Mouse (Mus musculus) urinary bladder, adult 18-20 months (tissue): ENCODE measurements around the gene Lix1.

Experiments
- DNase-seq, 2 experiments: peaks; one replicate each; pipeline ENCODE4 v3.0.0; 2022; ENCODE audit warnings: low spot score in 2 of 2, mixed read lengths in 2 of 2

The Lix1 gene

GRCm38 (mm10) chr17:17412176-17412575 is 9.7 kb downstream of the Lix1 start:
- DNase-seq, result no peak

DNA sequence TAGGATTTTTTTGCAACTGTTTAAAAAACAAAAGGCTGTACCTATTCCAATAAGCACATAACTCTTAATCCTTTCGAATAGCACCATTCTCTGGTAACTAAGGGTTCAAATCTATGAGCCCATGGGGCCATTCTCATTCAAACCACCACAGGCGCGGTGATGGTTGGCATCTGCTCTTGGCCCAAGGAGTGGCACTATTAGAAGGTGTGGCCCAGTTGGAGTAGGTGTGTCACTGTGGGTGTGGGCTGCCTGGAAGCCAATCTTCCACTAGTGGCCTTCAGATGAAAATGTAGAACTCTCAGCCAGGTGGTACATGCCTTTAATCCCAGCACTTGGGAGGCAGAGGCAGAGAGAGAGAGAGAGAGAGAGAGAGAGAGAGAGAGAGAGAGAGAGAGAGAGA is 11.7 kb downstream of the Lix1 start:
- no peak for DNase-seq

DNA sequence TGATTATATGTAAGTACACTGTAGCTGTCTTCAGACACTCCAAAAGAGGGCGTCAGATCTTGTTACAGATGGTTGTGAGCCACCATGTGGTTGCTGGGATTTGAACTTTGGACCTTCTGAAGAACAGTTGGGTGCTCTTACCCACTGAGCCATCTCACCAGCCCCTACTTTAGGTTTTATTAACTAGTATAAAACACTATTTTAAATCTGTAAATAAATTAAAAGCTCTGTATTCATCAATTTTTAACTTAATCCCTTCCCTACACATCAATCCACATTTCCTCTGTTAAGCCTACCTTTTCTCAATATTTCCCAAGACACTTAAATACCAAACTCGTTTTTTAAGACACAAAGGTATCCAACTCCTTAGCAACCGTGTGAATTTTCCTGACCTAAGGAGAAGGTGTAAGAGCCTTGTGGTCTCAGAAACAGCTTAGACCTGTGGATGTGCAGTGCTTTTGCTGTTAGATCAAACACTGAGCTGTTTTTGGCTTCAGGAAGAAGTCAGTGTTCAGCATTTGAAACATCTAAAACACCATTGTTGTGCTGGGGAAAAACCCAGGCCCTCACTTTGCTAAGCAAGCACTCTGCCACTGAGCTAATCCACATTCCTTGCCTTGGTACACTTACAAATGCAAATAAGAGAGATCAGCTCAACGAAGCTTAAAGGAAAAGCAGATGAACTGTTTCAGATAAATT is 22.3 kb downstream of the Lix1 start:
- no peak for DNase-seq

- no peak for DNase-seq
Measured at GRCm38 (mm10) chr17:17425308-17425813, 22.9 kb downstream of the Lix1 start.

GRCm38 (mm10) chr17:17425906-17426305 is 23.4 kb downstream of the Lix1 start:
- DNase-seq, result no peak

DNA sequence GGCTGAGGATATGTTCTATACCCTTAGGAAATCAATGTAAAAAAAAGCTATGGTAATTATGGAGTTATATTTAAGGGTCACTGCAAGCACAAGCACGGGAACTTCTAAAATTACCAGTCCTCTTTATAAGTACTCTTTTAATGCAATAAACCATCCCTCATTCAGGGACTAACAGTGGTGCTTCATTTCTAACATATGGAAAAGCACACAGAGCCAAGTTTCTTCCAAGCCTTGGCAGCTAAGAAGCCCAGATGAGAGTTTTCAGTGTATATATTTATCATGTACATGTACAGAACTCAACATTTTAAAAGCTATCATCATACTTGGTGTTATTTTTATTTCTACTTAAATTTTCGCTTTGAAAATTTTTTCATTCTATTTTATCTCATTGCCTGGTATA is 26.4 kb downstream of the Lix1 start:
- no peak for DNase-seq

GRCm38 (mm10) chr17:17433679-17434078 is 31.2 kb downstream of the Lix1 start:
- DNase-seq, result no peak

GRCm38 (mm10) chr17:17438576-17439191 is 36.2 kb downstream of the Lix1 start:
- DNase-seq, result no peak

- DNase-seq, result no peak
Measured at GRCm38 (mm10) chr17:17441876-17442498, 39.5 kb downstream of the Lix1 start.

DNA sequence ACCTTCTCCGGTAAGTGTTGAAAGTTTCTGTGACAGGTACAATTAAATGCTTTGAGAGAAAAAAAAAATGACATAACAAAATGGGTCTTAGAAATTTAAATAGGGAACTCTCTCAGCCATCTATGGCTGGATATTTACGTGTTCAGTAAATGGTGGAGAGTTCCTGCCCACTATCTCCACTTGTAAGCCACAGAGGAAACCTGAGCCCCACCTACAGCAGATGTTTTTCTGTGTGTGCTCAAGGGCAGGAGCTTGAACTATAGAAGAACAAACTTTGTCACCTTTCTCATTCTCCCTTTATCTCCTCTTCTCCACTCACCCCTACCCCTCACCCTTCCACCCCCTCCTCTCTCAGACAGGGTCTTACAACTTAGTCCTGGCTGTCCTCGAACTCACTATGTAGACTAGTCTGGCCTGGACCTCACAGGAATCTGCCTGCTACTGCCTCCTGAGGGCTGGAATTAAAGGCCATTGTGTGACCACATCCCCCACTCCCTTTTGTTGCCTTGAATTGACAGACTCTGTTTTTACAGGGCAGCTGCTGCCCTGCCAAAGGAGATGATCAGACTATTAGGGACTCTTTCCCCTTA is 41.9 kb downstream of the Lix1 start:
- DNase-seq, result no peak

- no peak for DNase-seq
Measured at GRCm38 (mm10) chr17:17446683-17447082, 44.2 kb downstream of the Lix1 start.

GRCm38 (mm10) chr17:17447821-17448220 is 45.3 kb downstream of the Lix1 start:
- no peak for DNase-seq

DNA sequence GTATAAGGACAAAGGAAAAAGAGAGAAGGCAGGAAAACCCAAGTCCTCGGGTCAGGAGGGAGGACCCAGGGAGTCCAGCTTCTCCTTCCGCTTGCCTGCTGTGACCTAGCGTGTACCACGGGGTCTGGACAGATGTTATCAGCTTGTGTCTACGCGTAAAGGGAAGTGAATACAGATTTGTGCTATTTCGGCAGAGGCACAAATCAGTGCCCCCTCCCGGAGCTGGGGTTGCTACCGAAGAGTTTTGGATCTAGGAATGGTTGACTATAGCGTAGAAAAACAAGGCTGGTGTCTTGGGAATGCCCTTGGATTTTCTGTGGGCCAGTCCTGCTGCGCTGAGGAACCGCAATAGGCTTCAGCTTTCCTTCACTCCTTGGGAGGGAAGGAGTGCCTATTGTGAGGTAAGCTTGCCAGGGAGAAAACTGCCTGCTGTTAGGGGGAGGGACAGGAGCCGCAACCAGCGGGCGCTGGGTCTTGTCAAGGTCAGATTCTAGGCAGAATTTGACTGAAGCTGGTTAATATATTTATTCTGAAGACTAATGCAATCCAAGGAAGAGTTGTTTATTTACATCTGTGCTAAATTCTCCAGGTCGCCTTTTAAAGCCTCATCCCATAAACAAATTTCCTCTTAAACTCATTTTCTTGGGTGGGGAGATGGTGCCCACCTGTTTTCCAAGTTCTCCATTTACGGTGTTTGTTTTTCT is 46.4 kb downstream of the Lix1 start:
- DNase-seq, result peak; percentile 28 to 37

GRCm38 (mm10) chr17:17449441-17449770 is 46.9 kb downstream of the Lix1 start:
- DNase-seq, result peak; percentile 1 to 22

GRCm38 (mm10) chr17:17451102-17451501 is 48.6 kb downstream of the Lix1 start:
- DNase-seq, result no peak

DNA sequence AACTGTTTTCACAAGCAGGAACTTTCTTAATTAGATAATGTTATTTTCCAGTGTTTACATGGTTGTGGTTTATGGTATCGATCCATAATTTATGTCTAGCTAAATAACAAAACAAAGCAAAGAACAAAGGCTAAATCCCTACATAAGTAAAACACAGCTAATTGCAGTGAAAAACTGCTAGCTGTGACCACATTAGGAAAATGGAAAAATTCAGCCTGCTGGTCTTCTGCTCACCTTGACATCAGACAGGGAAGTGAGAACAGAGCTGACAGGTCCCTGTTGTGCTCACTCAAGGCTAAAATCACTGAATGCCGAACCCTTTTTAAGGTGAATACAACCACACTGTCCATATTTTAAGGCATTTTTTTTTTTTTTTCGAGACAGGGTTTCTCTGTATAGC is 50.1 kb downstream of the Lix1 start:
- DNase-seq, result no peak

- no peak for DNase-seq
Measured at GRCm38 (mm10) chr17:17454573-17454972, 52.1 kb downstream of the Lix1 start.

DNA sequence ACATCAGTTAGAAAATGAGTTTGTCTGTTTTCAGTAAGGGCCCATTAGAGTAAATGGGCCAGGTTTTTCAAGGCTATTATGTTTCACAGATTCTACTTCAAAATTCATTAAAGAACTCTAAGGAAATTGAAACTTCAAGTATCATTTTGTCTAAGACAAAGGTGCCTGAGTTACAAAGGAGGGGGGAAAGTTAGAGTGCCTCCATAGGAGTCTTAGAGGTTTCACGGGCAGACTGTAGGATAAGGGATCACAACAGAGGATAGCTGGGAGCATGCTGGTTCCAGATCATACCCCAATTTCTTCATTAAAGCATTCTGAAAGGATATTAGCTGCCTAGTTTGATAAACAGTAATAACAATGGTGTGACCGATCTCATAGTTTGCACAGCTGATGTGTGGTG is 83.3 kb downstream of the Lix1 start:
- DNase-seq, result no peak

- no peak for DNase-seq
Measured at GRCm38 (mm10) chr17:17490820-17491621, 88.5 kb downstream of the Lix1 start.

GRCm38 (mm10) chr17:17491622-17492001 is 89.1 kb downstream of the Lix1 start:
- DNase-seq, result no peak

DNA sequence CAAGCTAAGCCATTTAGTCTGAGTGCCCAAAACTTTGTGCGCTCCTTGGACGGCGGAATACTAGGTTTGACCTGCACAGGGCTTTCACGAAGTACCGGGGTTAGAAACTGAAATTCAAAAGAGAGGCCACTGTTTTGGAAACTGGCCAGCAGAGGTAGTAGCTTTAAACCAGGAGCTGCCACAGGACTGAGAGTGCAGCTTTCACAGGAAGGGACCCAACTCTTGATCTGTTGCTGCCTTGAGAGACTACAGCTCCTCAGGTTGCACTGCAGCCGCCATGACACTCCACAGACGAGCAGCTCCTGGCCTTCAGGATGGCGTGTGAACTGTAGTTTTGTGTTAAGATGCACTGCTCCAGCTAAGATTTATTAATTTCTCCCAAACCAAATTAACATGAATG is 89.6 kb downstream of the Lix1 start:
- no peak for DNase-seq
